Mouse (Mus musculus) cortical plate, adult 2 months (tissue): ENCODE data around the gene Dock11.

Experiments used
- CTCF ChIP-seq: fragments of 200-500 bp; IDR thresholded peaks from 2 replicates; pipeline ENCODE4 v1.5.1; 2011; ENCODE audit warnings: mild to moderate bottlenecking, control low read depth, low read length; ENCODE audit not compliant: insufficient read depth; ENCODE audit errors: extremely low read depth
- POLR2A ChIP-seq: fragments of 200-500 bp; IDR thresholded peaks from 2 replicates; pipeline ENCODE4 v1.6.1; 2011; ENCODE audit warnings: mild to moderate bottlenecking, low read length, control low read depth; ENCODE audit not compliant: insufficient read depth; ENCODE audit errors: extremely low read depth

DNA sequence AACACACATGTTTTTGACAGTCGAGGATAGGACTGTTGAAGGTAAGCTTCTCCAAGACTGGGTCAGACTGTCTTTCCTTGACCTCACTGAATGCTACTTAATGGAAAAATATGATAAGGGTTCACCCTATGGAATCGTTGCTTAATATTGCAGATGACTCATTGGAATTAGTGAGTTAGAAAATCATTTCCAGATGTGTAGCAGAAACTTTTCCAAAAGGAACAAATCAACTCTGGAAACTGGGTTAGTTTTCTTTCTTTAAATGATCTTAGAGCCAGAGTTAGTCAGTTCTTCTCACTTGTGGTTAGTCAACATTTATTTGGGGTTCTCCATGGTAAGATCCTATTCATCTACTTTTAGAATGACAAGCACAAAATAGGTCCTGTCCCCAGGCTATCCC, 30.9 kb downstream of the Dock11 start:
- TF ChIP-seq POLR2A (no peak), CTCF (no peak)
